Mouse (Mus musculus) neural tube, embryonic 14.5 days (tissue): ENCODE data around the gene Gm47791. TPM values are rescaled to one million over a fixed set of nuclear protein-coding genes. Genes with fewer than 3 reads are reported as not detected.
A peak's percentile ranks its signal among the peaks of the same experiment; 100 is the strongest.

ENCODE experiments used
- ATAC-seq: fragments of 200-750 bp; cut with Nextera tagmentation; 2 replicates; pipeline ENCODE4 v1.8.0; 2017; ENCODE audit warnings: low read depth, mild to moderate bottlenecking, moderate TSS enrichment, moderate library complexity
- H3K27ac ChIP-seq: fragments of 300-500 bp; sonication (generic); 2 replicates; pipeline ENCODE4 v1.5.1; 2014; ENCODE audit warnings: low read depth, mild to moderate bottlenecking, control low read depth, low read length, moderate library complexity, mixed read lengths
- H3K27me3 ChIP-seq: fragments of 300-500 bp; sonication (generic); 2 replicates; pipeline ENCODE4 v1.6.1; 2014; ENCODE audit warnings: low read length; ENCODE audit not compliant: control insufficient read depth, insufficient read depth
- H3K36me3 ChIP-seq: fragments of 300-500 bp; sonication (generic); 2 replicates; pipeline ENCODE4 v1.6.1; 2014; ENCODE audit warnings: low read length, mixed read lengths; ENCODE audit not compliant: control insufficient read depth, insufficient read depth
- H3K4me1 ChIP-seq: fragments of 300-500 bp; sonication (generic); 2 replicates; pipeline ENCODE4 v1.6.1; 2014; ENCODE audit warnings: low read length; ENCODE audit not compliant: control insufficient read depth, insufficient read depth
- H3K4me2 ChIP-seq: fragments of 300-500 bp; sonication (generic); 2 replicates; pipeline ENCODE4 v1.6.1; 2014; ENCODE audit warnings: mild to moderate bottlenecking, low read depth, low read length, control low read depth
- H3K4me3 ChIP-seq: fragments of 300-500 bp; sonication (generic); 2 replicates; pipeline ENCODE4 v1.5.1; 2014; ENCODE audit warnings: low read depth, low read length, control low read depth, mixed read lengths
- H3K9ac ChIP-seq: fragments of 300-500 bp; sonication (generic); replicated peaks from 2 replicates; pipeline ENCODE4 v1.6.1; 2014; ENCODE audit warnings: low read depth, mild to moderate bottlenecking, control low read depth, low read length, mixed read lengths
- H3K9me3 ChIP-seq: fragments of 300-500 bp; sonication (generic); 2 replicates; pipeline ENCODE4 v1.6.1; 2016; ENCODE audit warnings: low read length; ENCODE audit not compliant: control insufficient read depth
- WGBS: fragments of 180-500 bp; shearing (Covaris S2); extraction: QIAGEN DNeasy Blood & Tissue Kit; methylation state at CpG from one replicate; pipeline ENCODE4 v1.1.7; 2014; 5-methylcytosine and 5-hydroxymethylcytosine counted together
- polyA plus RNA-seq: library from polyadenylated mRNA; unstranded; fragments of >200 nt; fragmentation: Nextera tagmentation; extraction: Ambion mirVana; gene quantifications from 2 replicates; pipeline ENCODE4 v1.2.1, GENCODE M21; 2014

Gm47791 gene
- polyA plus RNA-seq, 1 experiment from 2014 or later, result not detected

- no peak overlapping the region for H3K4me2 ChIP-seq
- H3K36me3 ChIP-seq, result peaks cover 4% of the 10 kb centered on the region; the same call in 1 of the 2 replicates
- no peaks in the 10 kb centered on the region for H3K9me3 ChIP-seq
- ATAC-seq, result peak; percentile 56; the same call in 1 of the 2 replicates
- H3K27ac ChIP-seq, result no peak overlapping the region
- no peaks in the 10 kb centered on the region for H3K27me3 ChIP-seq
- H3K9ac ChIP-seq, result no peak overlapping the region
- H3K4me1 ChIP-seq, result no peaks in the 10 kb centered on the region
- no peak overlapping the region for H3K4me3 ChIP-seq
- WGBS, result 81% methylated on average over 4 of the region's 4 CpGs
These were observed 24.6 kb downstream of the Gm47791 start for GRCm38 (mm10) chr1:82746408-82746807.

DNA sequence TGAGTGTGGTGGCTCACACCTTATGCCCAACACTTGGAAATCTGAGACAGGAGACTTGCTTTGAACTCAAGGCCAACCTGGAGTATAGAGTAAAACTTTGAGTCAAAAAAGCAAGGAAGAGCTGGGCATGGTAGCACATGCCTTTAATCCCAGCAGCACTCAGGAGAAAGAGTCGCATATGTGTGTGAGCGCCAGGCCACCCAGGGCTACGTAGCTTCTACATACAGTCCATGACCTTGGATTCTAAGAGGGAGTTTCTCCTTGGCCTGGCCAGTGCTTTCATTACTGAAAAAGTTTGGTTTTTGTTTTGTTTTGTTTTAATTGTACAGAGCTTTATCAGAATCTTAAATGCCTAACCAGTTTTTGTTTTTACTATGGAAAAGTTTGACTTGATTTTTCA lies 27.1 kb downstream of the Gm47791 start:
- Histone ChIP-seq H3K9ac (no peak overlapping the region), H3K4me1 (no peaks in the 10 kb centered on the region), H3K4me2 (no peak overlapping the region), H3K27ac (no peak overlapping the region), H3K36me3 (no peaks in the 10 kb centered on the region; the same call in 1 of the 2 replicates), H3K4me3 (no peak overlapping the region), H3K9me3 (no peaks in the 10 kb centered on the region), H3K27me3 (no peaks in the 10 kb centered on the region)
- ATAC-seq, result no peak
- WGBS, result 86% methylated on average over 3 of the region's 3 CpGs

GRCm38 (mm10) chr1:82741539-82741938 lies 29.5 kb downstream of the Gm47791 start:
- no peak overlapping the region for H3K27ac ChIP-seq
- H3K9ac ChIP-seq, result no peak overlapping the region
- H3K4me1 ChIP-seq, result no peaks in the 10 kb centered on the region
- WGBS, result 92% methylated on average over 7 of the region's 7 CpGs
- H3K4me3 ChIP-seq, result no peak overlapping the region
- no peaks in the 10 kb centered on the region for H3K27me3 ChIP-seq
- ATAC-seq, result no peak
- H3K9me3 ChIP-seq, result no peaks in the 10 kb centered on the region
- peaks cover 10% of the 10 kb centered on the region; the same call in 1 of the 2 replicates for H3K36me3 ChIP-seq
- H3K4me2 ChIP-seq, result no peak overlapping the region

- no peaks in the 10 kb centered on the region for H3K9me3 ChIP-seq
- no peak overlapping the region for H3K27ac ChIP-seq
- WGBS, result 89% methylated on average over 1 of the region's 1 CpGs
- H3K4me1 ChIP-seq, result no peaks in the 10 kb centered on the region
- H3K9ac ChIP-seq, result no peak overlapping the region
- H3K4me3 ChIP-seq, result no peak overlapping the region
- peaks cover 34% of the 10 kb centered on the region for H3K36me3 ChIP-seq
- H3K4me2 ChIP-seq, result no peak overlapping the region
- H3K27me3 ChIP-seq, result no peaks in the 10 kb centered on the region
- no peak for ATAC-seq
These were observed 33.0 kb downstream of the Gm47791 start for GRCm38 (mm10) chr1:82738066-82738465.

GRCm38 (mm10) chr1:82733357-82733756 lies 37.7 kb downstream of the Gm47791 start:
- Histone ChIP-seq H3K27ac (no peak overlapping the region), H3K4me3 (no peak overlapping the region), H3K36me3 (peaks cover 74% of the 10 kb centered on the region)

GRCm38 (mm10) chr1:82726482-82726881 lies 44.6 kb downstream of the Gm47791 start:
- no peak for ATAC-seq
- Histone ChIP-seq H3K36me3 (peaks cover 27% of the 10 kb centered on the region), H3K4me2 (no peak overlapping the region), H3K4me1 (peaks cover 8% of the 10 kb centered on the region; the same call in 1 of the 2 replicates), H3K27ac (no peak overlapping the region), H3K9ac (no peak overlapping the region), H3K9me3 (no peaks in the 10 kb centered on the region), H3K4me3 (no peak overlapping the region), H3K27me3 (no peaks in the 10 kb centered on the region)
- WGBS, result 98% methylated on average over 5 of the region's 5 CpGs

More at GRCm38 (mm10) chr1:82733357-82733756, 37.7 kb downstream of the Gm47791 start:
- ATAC-seq, result no peak
- Histone ChIP-seq H3K4me2 (no peak overlapping the region), H3K4me1 (no peaks in the 10 kb centered on the region), H3K9ac (no peak overlapping the region), H3K27me3 (no peaks in the 10 kb centered on the region), H3K9me3 (no peaks in the 10 kb centered on the region)
- WGBS, result 92% methylated on average over 1 of the region's 1 CpGs

DNA sequence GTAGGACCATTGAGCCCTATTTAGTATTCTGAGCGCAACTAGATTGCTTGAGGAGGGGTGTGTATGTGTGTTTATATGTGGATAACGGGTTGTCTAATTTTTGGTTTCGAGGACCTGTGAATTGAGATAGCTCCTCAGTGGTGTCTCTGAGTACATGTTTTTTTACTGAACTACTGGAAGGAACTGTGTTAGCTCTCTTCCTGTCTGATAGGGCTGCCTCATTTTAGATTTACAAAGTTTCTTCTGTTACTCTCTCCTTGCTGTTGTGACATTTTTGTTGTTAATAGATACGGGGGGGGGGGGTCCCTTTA lies 45.2 kb downstream of the Gm47791 start:
- Histone ChIP-seq H3K9me3 (no peaks in the 10 kb centered on the region), H3K9ac (peak overlapping the region; percentile 80), H3K4me1 (peaks cover 8% of the 10 kb centered on the region; the same call in 1 of the 2 replicates), H3K4me3 (peak overlapping the region; percentile 66), H3K27me3 (no peaks in the 10 kb centered on the region), H3K27ac (no peak overlapping the region), H3K36me3 (peaks cover 21% of the 10 kb centered on the region), H3K4me2 (peak overlapping the region; percentile 69)
- ATAC-seq, result no peak
- 51% methylated on average over 4 of the region's 4 CpGs for WGBS

DNA sequence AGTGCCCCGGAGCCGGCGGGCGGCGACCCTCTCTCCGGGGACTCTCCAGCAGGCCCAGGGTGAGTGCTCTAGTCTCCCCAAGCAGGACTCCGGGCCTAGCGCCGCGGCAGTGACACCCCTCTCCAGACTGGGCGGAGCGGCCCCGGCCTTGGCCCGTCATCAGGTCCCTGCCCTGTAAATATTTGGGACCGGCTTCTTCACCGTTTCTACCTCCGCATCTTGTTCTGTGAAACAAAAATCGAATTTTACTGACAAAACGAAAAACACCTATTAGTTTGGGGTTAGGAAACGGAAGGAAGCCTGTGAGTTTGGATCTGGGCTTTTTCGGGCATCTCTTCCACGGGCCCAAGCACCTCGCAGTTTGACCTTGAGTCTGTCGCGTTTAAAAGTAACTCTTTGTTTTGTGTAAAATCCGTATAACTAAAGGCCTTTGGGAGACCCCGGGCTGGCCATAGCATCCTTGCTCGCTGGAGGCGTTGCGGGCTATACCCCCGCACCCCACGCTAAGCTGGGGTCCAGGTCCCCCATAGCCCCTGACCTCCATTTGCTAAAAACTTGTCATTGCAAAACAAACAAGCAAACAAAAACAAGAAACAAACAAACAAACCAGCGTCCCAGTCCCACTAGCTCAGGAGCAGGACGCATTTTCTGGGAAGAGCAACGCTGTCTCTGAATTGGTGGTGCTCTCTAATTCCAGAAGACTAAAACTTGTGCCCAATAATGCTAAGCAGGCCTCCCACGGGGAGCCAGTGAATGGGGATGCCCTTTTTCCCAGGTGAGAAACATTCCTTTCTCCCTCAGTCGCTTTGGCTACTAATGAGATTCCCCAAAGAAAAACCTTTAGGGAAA lies 45.8 kb downstream of the Gm47791 start:
- peaks cover 8% of the 10 kb centered on the region; the same call in 1 of the 2 replicates for H3K4me1 ChIP-seq
- H3K9me3 ChIP-seq, result no peaks in the 10 kb centered on the region
- peak overlapping the region; percentile 80 for H3K9ac ChIP-seq
- H3K4me2 ChIP-seq, result peak overlapping the region; percentile 69
- peak overlapping the region; percentile 66 for H3K4me3 ChIP-seq
- WGBS, result 1% methylated on average over 37 of the region's 37 CpGs
- no peaks in the 10 kb centered on the region for H3K27me3 ChIP-seq
- peak overlapping the region; percentile 66 for H3K27ac ChIP-seq
- H3K36me3 ChIP-seq, result peaks cover 15% of the 10 kb centered on the region
- peak; percentile 97 for ATAC-seq

DNA sequence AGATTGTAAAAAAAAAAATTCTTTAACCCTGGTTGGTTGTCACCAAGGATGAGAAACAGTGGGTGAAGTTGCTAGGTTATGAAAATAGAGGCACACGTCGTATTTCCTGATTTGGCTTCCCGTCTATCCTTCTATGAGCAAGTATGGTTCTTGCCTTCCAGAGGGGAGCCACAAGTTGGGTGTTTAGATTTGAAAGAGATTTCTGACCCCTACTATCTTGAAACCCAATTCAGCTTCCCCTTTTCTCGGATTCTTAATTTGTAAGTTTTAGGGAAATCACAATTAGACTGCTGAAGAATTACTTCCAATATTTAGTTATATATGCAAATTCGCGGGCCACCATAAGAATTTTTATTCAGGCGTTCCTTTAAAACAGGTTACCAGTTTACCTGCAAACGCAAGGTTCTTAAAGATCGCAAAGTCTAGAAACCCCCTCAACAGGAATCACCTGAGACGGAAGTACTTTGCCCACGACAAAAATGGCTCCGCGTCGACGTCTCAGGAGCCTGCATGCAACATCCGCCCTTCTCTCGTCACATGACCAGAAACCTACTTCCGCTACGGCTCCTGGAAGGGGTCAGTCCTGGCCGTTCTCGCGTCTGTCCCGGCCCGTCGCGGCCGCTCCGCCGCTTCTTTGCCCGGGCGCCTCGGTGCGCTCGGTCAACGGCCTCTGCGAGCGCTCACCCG lies 46.6 kb downstream of the Gm47791 start, which contains the start of gene Mff:
Mff (plus strand) TSS at position 552 of the 687 bp plus-strand sequence.
- 10% methylated on average over 38 of the region's 38 CpGs for WGBS
- Histone ChIP-seq H3K27me3 (no peaks in the 10 kb centered on the region), H3K9me3 (no peaks in the 10 kb centered on the region), H3K36me3 (peaks cover 8% of the 10 kb centered on the region; the same call in 1 of the 2 replicates), H3K4me2 (peak within 1 kb of the TSS; percentile 69), H3K9ac (peak within 1 kb of the TSS; percentile 80), H3K27ac (peak within 1 kb of the TSS; percentile 66), H3K4me3 (peak within 1 kb of the TSS; percentile 66), H3K4me1 (peaks cover 8% of the 10 kb centered on the region; the same call in 1 of the 2 replicates)
- ATAC-seq, result peak; percentile 100
